Mouse (Mus musculus) midbrain, embryonic 16.5 days (tissue): ENCODE results near the gene Olfr56. TPM values are rescaled to one million over a fixed set of nuclear protein-coding genes. Genes with fewer than 3 reads are reported as not detected.
"Not testable (repeated sequence)": the region's sequence is repeated elsewhere in the genome, so short reads cannot be mapped to it uniquely, and the experiment has no call there.

ENCODE experiments used
- ATAC-seq: fragments of 200-750 bp; cut with Nextera tagmentation; 2 replicates; pipeline ENCODE4 v1.8.0; 2017; ENCODE audit warnings: moderate TSS enrichment
- H3K27ac ChIP-seq: fragments of 300-500 bp; sonication (generic); 2 replicates; pipeline ENCODE4 v1.5.1; 2014; ENCODE audit warnings: mild to moderate bottlenecking, low read length, mixed read lengths
- H3K27me3 ChIP-seq: fragments of 300-500 bp; sonication (generic); 2 replicates; pipeline ENCODE4 v1.6.1; 2014; ENCODE audit warnings: low read depth, low read length, mixed read lengths; ENCODE audit not compliant: control insufficient read depth, insufficient read depth
- H3K36me3 ChIP-seq: fragments of 300-500 bp; sonication (generic); 2 replicates; pipeline ENCODE4 v1.6.1; 2014; ENCODE audit warnings: mild to moderate bottlenecking, low read length, moderate library complexity, mixed read lengths; ENCODE audit not compliant: control insufficient read depth, insufficient read depth
- H3K4me1 ChIP-seq: fragments of 300-500 bp; sonication (generic); 2 replicates; pipeline ENCODE4 v1.6.1; 2014; ENCODE audit warnings: mild to moderate bottlenecking, low read length, mixed read lengths; ENCODE audit not compliant: control insufficient read depth, insufficient read depth
- H3K4me2 ChIP-seq: fragments of 300-500 bp; sonication (generic); 2 replicates; pipeline ENCODE4 v1.6.1; 2014; ENCODE audit warnings: mild to moderate bottlenecking, low read length, mixed read lengths
- H3K4me3 ChIP-seq: fragments of 300-500 bp; sonication (generic); 2 replicates; pipeline ENCODE4 v1.5.1; 2014; ENCODE audit warnings: low read depth, mild to moderate bottlenecking, low read length, moderate library complexity, mixed read lengths
- H3K9ac ChIP-seq: fragments of 300-500 bp; sonication (generic); 2 replicates; pipeline ENCODE4 v1.6.1; 2014; ENCODE audit warnings: low read depth, low read length, mixed read lengths
- H3K9me3 ChIP-seq: fragments of 300-500 bp; sonication (generic); replicated peaks from 2 replicates; pipeline ENCODE4 v1.6.1; 2014; ENCODE audit warnings: mild to moderate bottlenecking, low read length, mixed read lengths; ENCODE audit not compliant: control insufficient read depth, poor library complexity, severe bottlenecking
- WGBS: fragments of 180-500 bp; shearing (Covaris S2); extraction: QIAGEN DNeasy Blood & Tissue Kit; methylation state at CpG from one replicate; pipeline ENCODE4 v1.1.7; 2014; 5-methylcytosine and 5-hydroxymethylcytosine counted together
- polyA plus RNA-seq: library from polyadenylated mRNA; unstranded; fragments of >200 nt; fragmentation: Nextera tagmentation; extraction: Ambion mirVana; gene quantifications from 2 replicates; pipeline ENCODE4 v1.2.1, GENCODE M21; 2015

Olfr56 gene
- not detected in 2 replicates for polyA plus RNA-seq

DNA sequence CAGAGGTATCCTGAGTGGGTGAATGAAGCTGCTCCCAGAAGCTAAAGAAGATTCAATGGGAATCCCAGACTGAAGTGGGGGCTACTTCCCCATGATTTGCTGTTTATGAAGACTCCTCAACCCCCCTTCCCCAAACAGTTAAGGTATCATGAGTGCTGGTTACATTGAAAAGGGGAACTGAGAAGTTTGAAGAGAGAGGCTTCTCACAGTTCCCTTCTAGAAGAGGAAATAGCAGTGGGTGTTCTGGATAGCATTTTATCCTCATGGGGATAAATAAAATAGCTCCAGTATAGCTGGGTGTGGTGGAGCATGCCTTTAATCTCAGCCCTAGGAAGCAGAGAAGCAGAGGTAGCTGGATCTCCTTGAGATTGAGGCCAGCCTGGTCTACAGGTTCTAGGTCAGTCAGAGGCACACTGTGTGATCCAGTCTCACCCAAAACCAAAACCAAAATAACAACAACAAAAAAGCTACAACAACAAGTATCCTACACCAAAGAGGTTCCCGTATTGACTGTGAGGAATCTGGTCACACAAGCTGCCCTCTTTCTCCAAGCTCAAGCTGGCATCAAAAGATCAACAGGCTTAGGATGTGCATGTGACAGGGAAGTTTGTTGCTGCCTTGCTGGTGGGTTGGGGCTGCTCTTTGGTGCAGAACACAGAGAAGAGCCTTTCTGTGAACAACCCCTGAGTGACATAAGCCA lies at the start of gene Olfr56:
Olfr56 (plus strand) TSS at position 650 of the 700 bp plus-strand sequence.
- not testable (repeated sequence) for H3K4me2 ChIP-seq, H3K4me1 ChIP-seq, ATAC-seq, H3K9ac ChIP-seq, H3K9me3 ChIP-seq, H3K27me3 ChIP-seq, H3K36me3 ChIP-seq, H3K27ac ChIP-seq, H3K4me3 ChIP-seq
- WGBS: no CpG with 5 or more reads among the region's 1 CpGs

DNA sequence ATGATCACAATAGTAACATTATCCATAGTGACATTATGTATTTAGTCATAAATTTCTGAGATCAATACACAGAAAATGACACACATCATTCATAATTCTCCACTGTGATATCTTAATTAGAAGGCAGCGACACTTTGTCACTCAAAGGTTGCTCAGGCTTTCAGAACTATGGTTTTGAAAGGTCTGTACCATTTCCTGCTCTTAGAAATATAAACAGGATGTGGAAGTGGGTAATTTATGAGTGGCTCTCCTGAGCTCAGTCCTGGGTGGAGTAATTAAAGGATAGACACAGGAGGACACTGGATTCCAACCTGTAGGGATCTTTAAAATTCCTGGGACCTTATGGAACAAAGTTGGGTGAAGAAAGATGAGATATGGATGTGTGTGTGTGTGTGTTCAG lies 45.3 kb upstream of the Olfr56 start:
- WGBS: 78% methylated on average over 1 of the region's 1 CpGs
- ATAC-seq: not testable (repeated sequence)

DNA sequence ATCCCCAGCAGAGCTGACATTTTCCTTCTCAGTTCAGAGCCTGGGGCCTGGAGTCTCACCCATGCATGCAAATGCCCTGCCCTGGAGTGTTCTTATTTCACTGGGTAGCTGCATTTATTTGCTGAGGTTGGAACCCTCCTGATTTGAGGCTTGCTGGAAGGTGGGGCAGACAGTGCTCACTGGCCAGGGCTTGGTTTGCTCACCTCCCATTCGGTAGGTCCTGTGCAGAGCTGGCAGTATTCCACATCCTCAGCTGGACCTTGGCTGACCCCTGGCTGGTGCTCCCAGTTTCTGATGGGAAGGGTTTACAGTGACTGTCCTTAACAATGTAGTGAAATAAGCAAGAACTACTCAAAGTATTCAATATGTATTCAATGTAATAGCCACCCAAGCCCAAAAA lies 44.8 kb upstream of the Olfr56 start:
- not testable (repeated sequence) for H3K27ac ChIP-seq, H3K4me1 ChIP-seq, ATAC-seq, H3K4me3 ChIP-seq, H3K9ac ChIP-seq, H3K9me3 ChIP-seq, H3K36me3 ChIP-seq, H3K4me2 ChIP-seq, H3K27me3 ChIP-seq
- WGBS: 78% methylated on average over 1 of the region's 1 CpGs

More for the DNA sequence above, 45.3 kb upstream of the Olfr56 start:
- H3K4me3 ChIP-seq, H3K9me3 ChIP-seq, H3K36me3 ChIP-seq, H3K4me1 ChIP-seq, H3K4me2 ChIP-seq, H3K27ac ChIP-seq, H3K9ac ChIP-seq, H3K27me3 ChIP-seq: not testable (repeated sequence)

DNA sequence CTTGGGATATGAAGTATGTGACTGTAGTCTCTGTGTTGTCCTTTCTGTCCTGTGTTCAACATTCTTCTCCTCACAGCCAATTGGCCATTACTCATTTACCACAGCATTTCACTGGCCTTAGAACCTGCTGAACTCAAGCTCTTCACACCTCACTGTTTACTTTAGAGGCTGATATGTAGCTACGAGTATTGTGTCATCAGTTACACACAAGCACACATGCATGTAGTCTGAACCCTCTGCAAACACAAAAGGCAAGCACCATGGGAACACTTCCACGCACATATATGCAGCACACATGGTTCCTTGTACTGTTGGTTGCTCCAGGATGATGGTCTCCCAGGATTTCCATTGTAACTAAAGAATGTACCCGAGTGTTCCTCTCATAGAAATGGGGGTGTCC lies 43.4 kb upstream of the Olfr56 start:
- WGBS: no CpG with 5 or more reads among the region's 3 CpGs
- H3K27me3 ChIP-seq: not testable (repeated sequence)

DNA sequence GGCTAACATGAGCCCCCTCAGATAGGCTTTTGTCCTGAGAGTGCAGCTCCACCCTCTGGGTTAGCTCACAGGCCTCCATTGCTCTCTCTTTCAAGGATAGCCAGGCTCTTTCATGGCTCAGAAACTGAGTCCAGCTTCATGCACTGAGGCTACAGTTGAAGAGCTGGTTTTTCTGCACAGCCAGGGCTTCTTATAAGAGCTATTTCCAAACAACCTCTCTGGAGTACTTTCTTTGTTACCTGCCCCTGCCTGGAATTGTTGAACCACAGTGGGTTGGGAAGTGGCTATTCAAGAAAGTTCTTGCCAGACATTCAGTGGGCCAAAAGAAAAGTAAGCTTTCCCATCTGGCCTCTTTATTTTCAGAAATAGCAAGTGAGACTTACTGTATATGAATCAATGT lies 39.4 kb upstream of the Olfr56 start:
- not testable (repeated sequence) for H3K4me2 ChIP-seq, H3K27me3 ChIP-seq, H3K4me3 ChIP-seq, ATAC-seq, H3K9ac ChIP-seq, H3K36me3 ChIP-seq, H3K27ac ChIP-seq, H3K4me1 ChIP-seq, H3K9me3 ChIP-seq

More for the DNA sequence above, 43.4 kb upstream of the Olfr56 start:
- H3K9ac ChIP-seq, H3K27ac ChIP-seq, H3K4me3 ChIP-seq, H3K9me3 ChIP-seq, H3K4me1 ChIP-seq, H3K36me3 ChIP-seq, ATAC-seq, H3K4me2 ChIP-seq: not testable (repeated sequence)

DNA sequence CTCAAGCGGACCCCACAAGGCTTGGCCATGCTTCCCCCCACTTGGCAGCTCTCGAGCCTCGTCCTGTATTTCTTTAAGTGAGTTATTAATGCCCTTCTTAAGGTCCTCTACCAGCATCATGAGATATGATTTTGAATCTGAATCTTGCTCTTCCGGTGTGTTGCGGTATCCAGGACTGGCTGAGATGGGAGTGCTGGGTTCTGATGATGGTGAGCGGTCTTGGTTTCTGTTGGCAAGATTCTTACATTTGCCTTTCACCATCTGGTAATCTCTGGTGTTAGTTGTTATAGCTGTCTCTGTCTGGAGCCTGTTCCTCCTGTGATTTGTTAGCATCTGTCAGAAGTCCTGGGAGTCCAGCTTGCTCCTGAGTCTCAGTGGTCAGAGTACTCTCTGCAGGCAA lies 32.6 kb upstream of the Olfr56 start, which contains the start of gene Psme2b:
Psme2b (minus strand) TSS at position 101 of the 400 bp plus-strand sequence.
- H3K27me3 ChIP-seq, H3K36me3 ChIP-seq, H3K4me3 ChIP-seq, H3K27ac ChIP-seq, ATAC-seq, H3K9me3 ChIP-seq, H3K4me2 ChIP-seq, H3K4me1 ChIP-seq, H3K9ac ChIP-seq: not testable (repeated sequence)
- WGBS: 92% methylated on average over 6 of the region's 6 CpGs

DNA sequence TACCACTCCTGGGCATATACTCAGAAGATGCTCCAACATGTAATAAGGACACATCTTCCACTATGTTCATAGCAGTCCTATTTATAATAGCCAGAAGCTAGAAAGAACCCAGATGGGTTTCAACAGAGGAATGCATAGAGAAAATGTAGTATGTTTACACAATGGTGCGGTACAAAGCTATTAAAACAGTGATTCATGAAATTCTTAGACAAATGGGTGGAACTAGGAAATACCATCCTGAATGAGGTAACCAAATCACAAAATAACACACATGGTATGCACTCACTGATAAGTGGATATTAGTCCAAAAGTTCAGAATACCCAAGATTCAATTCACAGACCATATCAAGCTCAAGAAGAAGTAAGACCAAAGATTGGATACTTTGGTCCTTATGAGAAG lies 4.0 kb upstream of the Olfr56 start:
- H3K4me1 ChIP-seq, H3K9me3 ChIP-seq, H3K36me3 ChIP-seq, H3K27ac ChIP-seq, H3K9ac ChIP-seq, H3K4me3 ChIP-seq, H3K4me2 ChIP-seq, H3K27me3 ChIP-seq, ATAC-seq: not testable (repeated sequence)
- no CpG with 5 or more reads among the region's 1 CpGs for WGBS

DNA sequence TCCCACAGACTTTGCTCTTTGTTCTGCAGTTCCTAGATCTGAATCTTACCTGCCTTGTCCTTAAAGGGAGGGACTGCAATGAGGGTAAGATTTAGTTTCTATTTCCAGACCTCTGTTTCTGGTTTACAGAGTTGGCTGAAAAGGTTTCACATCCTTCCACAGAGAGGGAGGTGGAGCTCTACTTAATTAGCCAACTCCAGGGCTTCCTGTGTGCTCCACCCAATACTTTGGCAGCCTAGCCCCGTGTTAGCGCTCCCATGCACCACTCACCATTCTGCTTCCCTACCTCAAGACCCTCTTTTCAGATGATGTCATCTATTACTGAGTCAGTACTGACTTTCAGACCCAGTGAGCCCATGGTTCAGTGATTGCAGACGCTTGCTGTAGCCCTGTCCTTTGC lies 562 bp downstream of the Olfr56 start, which contains the start of gene 9930111J21Rik1:
9930111J21Rik1 (minus strand) TSS at position 148 of the 400 bp plus-strand sequence.
- H3K4me2 ChIP-seq, H3K4me3 ChIP-seq, H3K9ac ChIP-seq, H3K36me3 ChIP-seq, H3K4me1 ChIP-seq, H3K27me3 ChIP-seq, ATAC-seq, H3K9me3 ChIP-seq, H3K27ac ChIP-seq: not testable (repeated sequence)
- WGBS: no CpG with 5 or more reads among the region's 3 CpGs

DNA sequence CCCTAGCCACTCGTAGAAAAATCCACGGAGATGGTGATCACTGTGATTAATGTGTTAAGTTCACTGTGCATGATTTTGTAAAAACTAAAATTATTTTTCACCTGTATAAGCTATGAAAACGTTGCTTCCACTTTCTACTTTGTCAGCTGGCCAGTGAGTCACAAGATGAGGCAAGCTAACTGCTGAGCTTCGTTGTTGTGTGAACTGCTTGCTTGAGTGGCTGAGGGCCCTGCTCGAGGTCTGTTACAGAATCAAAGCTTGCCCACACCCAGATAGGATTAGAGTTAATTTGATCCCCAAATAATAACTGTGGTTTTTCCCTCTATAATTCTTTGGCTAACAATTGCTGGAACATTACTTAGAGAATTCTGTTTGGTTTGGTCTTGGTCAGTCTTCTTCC lies 1.4 kb downstream of the Olfr56 start:
- H3K4me3 ChIP-seq, H3K36me3 ChIP-seq, H3K27me3 ChIP-seq, H3K9ac ChIP-seq, H3K9me3 ChIP-seq, ATAC-seq, H3K4me1 ChIP-seq, H3K27ac ChIP-seq, H3K4me2 ChIP-seq: not testable (repeated sequence)
- WGBS: no CpG with 5 or more reads among the region's 5 CpGs
